Mouse (Mus musculus): Measurements from ENCODE around the gene Tsx. TPM values are rescaled to one million over a fixed set of nuclear protein-coding genes. Genes with fewer than 3 reads are reported as not detected.
"Not testable (repeated sequence)": the region's sequence is repeated elsewhere in the genome, so short reads cannot be mapped to it uniquely, and the experiment has no call there.

Tsx gene
- under 1 TPM in 1 of 2 experiments, not detected in 1; 0.53 TPM for total RNA-seq (2021)
- long read RNA-seq, experiment 1 = 0 reads
- long read RNA-seq, experiment 2 = 0 reads

GRCm38 (mm10) chrX:103414167-103414566 is at the start of gene Tsx:
TSS of gene Tsx (plus strand) at chrX:103414467.
- no peak for DNase-seq (ENCODE audit: low spot score in 2 of 2)

- DNase-seq (ENCODE audit: low spot score in 2 of 2) = no peak
These were observed 48.1 kb upstream of the Tsx start for GRCm38 (mm10) chrX:103366201-103366600.

GRCm38 (mm10) chrX:103368650-103369049 is 45.6 kb upstream of the Tsx start:
- DNase-seq (ENCODE audit: low spot score in 2 of 2) = no peak

GRCm38 (mm10) chrX:103371221-103371620 is 43.0 kb upstream of the Tsx start:
- DNase-seq (ENCODE audit: low spot score in 2 of 2) = no peak

GRCm38 (mm10) chrX:103371627-103372026 is 42.6 kb upstream of the Tsx start:
- no peak for DNase-seq (ENCODE audit: low spot score in 2 of 2)

GRCm38 (mm10) chrX:103374250-103374649 is 40.0 kb upstream of the Tsx start:
- DNase-seq (ENCODE audit: low spot score in 2 of 2) = no peak

GRCm38 (mm10) chrX:103384528-103384927 is 29.7 kb upstream of the Tsx start:
- no peak for DNase-seq (ENCODE audit: low spot score in 2 of 2)

GRCm38 (mm10) chrX:103388131-103388530 is 26.1 kb upstream of the Tsx start:
- DNase-seq (ENCODE audit: low spot score in 2 of 2) = no peak

GRCm38 (mm10) chrX:103393841-103394240 is 20.4 kb upstream of the Tsx start:
- DNase-seq (ENCODE audit: low spot score in 2 of 2) = no peak

GRCm38 (mm10) chrX:103405021-103405420 is 9.2 kb upstream of the Tsx start:
- DNase-seq (ENCODE audit: low spot score in 2 of 2) = no peak

- no peak for DNase-seq (ENCODE audit: low spot score in 2 of 2)
These were observed 7.4 kb downstream of the Tsx start, which contains the start of gene Gm26992 for GRCm38 (mm10) chrX:103421710-103422109. TSS of gene Gm26992 (plus strand) at chrX:103422010.

- DNase-seq (ENCODE audit: low spot score in 2 of 2) = no peak
These were observed 13.4 kb downstream of the Tsx start for GRCm38 (mm10) chrX:103427677-103428076.

- no peak for DNase-seq (ENCODE audit: low spot score in 2 of 2)
These were observed 18.0 kb downstream of the Tsx start for GRCm38 (mm10) chrX:103432293-103432692.

GRCm38 (mm10) chrX:103438023-103438422 is 23.8 kb downstream of the Tsx start:
- no peak for DNase-seq (ENCODE audit: low spot score in 2 of 2)

GRCm38 (mm10) chrX:103440803-103441202 is 26.5 kb downstream of the Tsx start:
- DNase-seq (ENCODE audit: low spot score in 2 of 2) = no peak

GRCm38 (mm10) chrX:103443755-103444154 is 29.5 kb downstream of the Tsx start:
- DNase-seq (ENCODE audit: low spot score in 2 of 2) = no peak

GRCm38 (mm10) chrX:103447539-103448169 is 33.4 kb downstream of the Tsx start:
- peak in 1 of 2 experiments; percentile 17 for DNase-seq (ENCODE audit: low spot score in 2 of 2)

- DNase-seq (ENCODE audit: low spot score in 2 of 2) = not testable (repeated sequence)
These were observed 34.2 kb downstream of the Tsx start for GRCm38 (mm10) chrX:103448429-103448828.

- not testable (repeated sequence) for DNase-seq (ENCODE audit: low spot score in 2 of 2)
These were observed 34.9 kb downstream of the Tsx start for GRCm38 (mm10) chrX:103448943-103449722.

GRCm38 (mm10) chrX:103452815-103453214 is 38.5 kb downstream of the Tsx start:
- no peak for DNase-seq (ENCODE audit: low spot score in 2 of 2)

GRCm38 (mm10) chrX:103460056-103460455 is 45.8 kb downstream of the Tsx start:
- no peak for DNase-seq (ENCODE audit: low spot score in 2 of 2)

GRCm38 (mm10) chrX:103468998-103469397 is 54.7 kb downstream of the Tsx start:
- no peak for DNase-seq (ENCODE audit: low spot score in 2 of 2)

Measured in adrenal gland, adult 18-20 months (tissue).